Mouse (Mus musculus): Measurements from ENCODE around the gene Kremen1.

DNA sequence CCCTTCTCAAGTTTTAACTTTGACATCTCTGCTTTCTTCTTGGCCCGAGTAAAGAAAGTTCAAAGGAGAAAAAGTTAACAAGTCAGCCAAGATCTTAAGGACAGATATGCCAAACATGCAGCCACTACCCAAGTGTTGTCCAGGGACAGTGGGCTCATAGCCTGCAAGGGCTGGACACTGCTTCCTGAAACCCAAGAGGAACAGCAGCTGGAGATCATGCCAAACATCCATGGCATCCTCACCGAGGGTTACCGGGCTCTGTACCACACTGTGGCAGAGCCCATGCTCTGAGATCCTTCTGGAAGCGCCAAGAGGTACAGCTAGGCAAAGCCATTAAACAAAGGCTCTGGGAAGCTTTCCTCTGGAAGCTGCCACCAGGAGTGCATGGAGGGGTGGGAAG, 13.9 kb upstream of the Kremen1 start:
- no peak for TF ChIP-seq CTCF (IDR thresholded peaks at IDR 0.05; ENCODE audit: low read depth, low read length)
- no peak for TF ChIP-seq POLR2A (IDR thresholded peaks at IDR 0.05; ENCODE audit: borderline replicate concordance, low read depth, low read length)

Measured in bone marrow macrophage, adult 2 months (primary cell).